Mouse (Mus musculus) ES-Bruce4 (cell line): Measurements from ENCODE around the gene Birc6.

Source experiments
- CTCF ChIP-seq: IDR thresholded peaks from one replicate; pipeline ENCODE4 v1.8.1; 2011; ENCODE audit warnings: low read depth, low read length
- POLR2A ChIP-seq: IDR thresholded peaks from one replicate; pipeline ENCODE4 v1.8.1; 2011; ENCODE audit warnings: low read length; ENCODE audit not compliant: insufficient read depth

DNA sequence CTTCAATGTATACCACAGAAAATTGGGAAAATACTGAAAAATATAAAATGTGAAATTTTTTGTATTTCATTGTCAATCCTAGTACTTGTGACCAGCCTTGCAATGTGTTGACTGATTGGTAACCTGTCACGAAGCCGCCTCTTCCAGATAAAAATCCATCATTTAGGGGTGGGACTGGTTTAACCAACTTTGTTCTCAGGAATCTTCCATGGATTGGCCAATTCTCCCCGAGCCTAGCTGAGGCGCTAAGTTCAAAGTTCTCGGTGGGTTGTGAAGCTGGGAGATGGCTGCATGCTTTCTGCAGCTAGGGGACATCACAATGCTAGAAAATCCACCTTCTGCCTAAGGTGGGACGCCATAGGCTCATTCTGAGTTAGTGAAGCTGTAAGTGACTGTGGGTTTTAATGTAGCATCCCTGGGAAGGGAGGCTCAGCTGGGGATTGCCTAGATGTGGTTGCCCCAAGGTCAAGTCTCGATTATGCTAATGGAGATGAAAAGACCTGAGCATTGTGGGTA is 179.6 kb downstream of the Birc6 start:
- TF ChIP-seq CTCF (no peak), POLR2A (no peak)
